Mouse (Mus musculus): ENCODE data around the gene Rundc3a. TPM values are rescaled to one million over a fixed set of nuclear protein-coding genes. Genes with fewer than 3 reads are reported as not detected.

The Rundc3a gene
- polyA plus RNA-seq, 1 experiment from 2014 or later = 151 TPM

DNA sequence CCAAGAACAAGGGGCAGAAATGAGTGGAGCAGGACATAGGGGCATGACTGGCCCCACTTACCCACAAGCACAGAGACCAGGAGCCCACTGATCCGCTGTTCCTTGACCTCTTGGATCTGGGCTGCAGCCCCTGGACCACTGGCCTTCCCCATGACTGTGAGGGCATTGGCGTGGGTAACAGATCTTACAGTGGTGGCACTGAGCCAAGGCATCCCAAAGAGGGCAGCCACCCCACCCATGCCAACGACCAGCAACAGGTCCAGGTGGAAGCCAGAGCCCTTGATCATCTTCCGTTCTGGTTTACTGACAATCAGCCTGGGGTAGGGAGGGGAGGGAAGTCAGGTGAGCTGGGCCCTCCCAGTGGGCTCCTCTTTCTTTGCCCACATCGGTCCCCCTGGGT is 40.8 kb upstream of the Rundc3a start:
- Histone ChIP-seq H3K36me3 (ENCODE audit: control insufficient read depth, insufficient read depth, low read length) (no peaks in the 10 kb centered on the region), H3K27me3 (ENCODE audit: control insufficient read depth, insufficient read depth, low read depth, low read length) (no peaks in the 10 kb centered on the region), H3K4me3 (ENCODE audit: low read depth, low read length) (no peak overlapping the region), H3K27ac (ENCODE audit: low read length) (no peak overlapping the region), H3K4me2 (ENCODE audit: low read length) (no peak overlapping the region), H3K9ac (ENCODE audit: low read depth, low read length) (no peak overlapping the region), H3K9me3 (replicated peaks; ENCODE audit: control insufficient read depth, low read length, poor library complexity, severe bottlenecking) (no peaks in the 10 kb centered on the region), H3K4me1 (ENCODE audit: control insufficient read depth, insufficient read depth, low read length) (no peaks in the 10 kb centered on the region)
- no peak for ATAC-seq
- 48% methylated on average over 5 of the region's 5 CpGs for WGBS

DNA sequence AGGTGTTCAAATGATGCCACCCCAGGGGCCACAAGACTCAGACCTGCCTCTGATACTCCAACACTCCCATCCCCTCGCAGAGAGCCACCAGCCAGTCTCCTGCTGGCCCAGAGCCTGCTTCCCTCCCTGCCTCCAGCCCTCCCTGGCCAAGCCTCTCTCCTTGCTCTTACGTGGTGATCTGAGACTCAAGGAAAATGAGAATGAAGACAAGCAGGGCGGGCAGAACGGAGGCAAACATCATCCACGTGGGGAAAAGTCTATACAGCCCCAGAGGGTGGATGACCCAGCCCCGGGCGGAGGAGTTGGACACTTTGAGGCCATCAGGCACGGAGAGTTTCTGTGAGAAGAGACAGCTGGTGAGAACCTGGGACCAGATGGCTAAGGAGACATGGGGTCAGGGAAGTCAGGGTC is 40.2 kb upstream of the Rundc3a start:
- Histone ChIP-seq H3K4me2 (ENCODE audit: low read length) (no peak overlapping the region), H3K27ac (ENCODE audit: low read length) (no peak overlapping the region), H3K36me3 (ENCODE audit: control insufficient read depth, insufficient read depth, low read length) (no peaks in the 10 kb centered on the region), H3K4me1 (ENCODE audit: control insufficient read depth, insufficient read depth, low read length) (no peaks in the 10 kb centered on the region), H3K4me3 (ENCODE audit: low read depth, low read length) (no peak overlapping the region), H3K27me3 (ENCODE audit: control insufficient read depth, insufficient read depth, low read depth, low read length) (no peaks in the 10 kb centered on the region), H3K9ac (ENCODE audit: low read depth, low read length) (no peak overlapping the region), H3K9me3 (replicated peaks; ENCODE audit: control insufficient read depth, low read length, poor library complexity, severe bottlenecking) (no peaks in the 10 kb centered on the region)
- ATAC-seq = no peak
- WGBS = 52% methylated on average over 8 of the region's 8 CpGs

DNA sequence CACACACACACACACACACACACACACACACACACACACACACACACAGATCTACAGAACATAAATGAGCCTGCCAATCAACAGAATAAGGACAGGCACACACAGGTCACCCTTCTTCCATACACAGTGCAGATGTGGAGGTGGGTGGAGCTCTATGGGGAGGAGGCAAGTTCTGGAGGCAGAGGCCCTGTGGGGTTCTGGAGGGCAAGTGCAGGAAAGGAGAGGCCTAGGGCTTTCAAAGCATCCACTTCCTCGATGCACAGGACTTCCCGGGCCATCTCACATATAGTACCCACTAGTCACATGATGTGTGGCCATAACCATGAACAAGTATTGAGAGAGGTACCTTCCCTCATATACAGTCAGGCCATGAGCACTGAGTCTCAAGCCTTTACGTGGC is 37.7 kb upstream of the Rundc3a start:
- Histone ChIP-seq H3K4me2 (ENCODE audit: low read length) (no peak overlapping the region), H3K9ac (ENCODE audit: low read depth, low read length) (no peak overlapping the region), H3K9me3 (replicated peaks; ENCODE audit: control insufficient read depth, low read length, poor library complexity, severe bottlenecking) (no peaks in the 10 kb centered on the region), H3K27me3 (ENCODE audit: control insufficient read depth, insufficient read depth, low read depth, low read length) (no peaks in the 10 kb centered on the region), H3K27ac (ENCODE audit: low read length) (no peak overlapping the region), H3K4me1 (ENCODE audit: control insufficient read depth, insufficient read depth, low read length) (no peaks in the 10 kb centered on the region), H3K36me3 (ENCODE audit: control insufficient read depth, insufficient read depth, low read length) (no peaks in the 10 kb centered on the region), H3K4me3 (ENCODE audit: low read depth, low read length) (no peak overlapping the region)
- no peak for ATAC-seq
- WGBS = 77% methylated on average over 3 of the region's 3 CpGs

DNA sequence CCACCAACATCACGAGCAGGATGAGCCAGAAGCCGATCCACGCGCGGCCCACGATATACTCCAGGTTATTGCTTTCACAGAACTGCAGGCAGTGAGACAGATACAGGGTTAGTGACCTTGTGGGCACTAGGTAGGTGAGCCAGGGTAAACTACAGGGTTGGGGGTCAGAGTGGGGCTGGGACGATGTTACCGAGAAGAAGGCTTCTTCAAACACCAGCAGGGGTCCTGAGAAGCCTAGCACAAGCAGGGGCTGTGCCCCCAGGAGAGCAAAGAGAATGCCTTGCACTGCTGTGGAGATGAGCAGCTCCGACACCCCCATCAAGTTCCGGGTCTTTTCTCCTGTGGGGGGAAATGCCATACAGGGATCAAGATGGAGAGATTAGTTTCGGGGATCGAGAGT is 37.0 kb upstream of the Rundc3a start:
- Histone ChIP-seq H3K4me2 (ENCODE audit: low read length) (no peak overlapping the region), H3K4me1 (ENCODE audit: control insufficient read depth, insufficient read depth, low read length) (no peaks in the 10 kb centered on the region), H3K27ac (ENCODE audit: low read length) (no peak overlapping the region), H3K9ac (ENCODE audit: low read depth, low read length) (no peak overlapping the region), H3K9me3 (replicated peaks; ENCODE audit: control insufficient read depth, low read length, poor library complexity, severe bottlenecking) (no peaks in the 10 kb centered on the region), H3K27me3 (ENCODE audit: control insufficient read depth, insufficient read depth, low read depth, low read length) (no peaks in the 10 kb centered on the region), H3K4me3 (ENCODE audit: low read depth, low read length) (no peak overlapping the region), H3K36me3 (ENCODE audit: control insufficient read depth, insufficient read depth, low read length) (no peaks in the 10 kb centered on the region)
- ATAC-seq = no peak
- WGBS = 84% methylated on average over 12 of the region's 12 CpGs

DNA sequence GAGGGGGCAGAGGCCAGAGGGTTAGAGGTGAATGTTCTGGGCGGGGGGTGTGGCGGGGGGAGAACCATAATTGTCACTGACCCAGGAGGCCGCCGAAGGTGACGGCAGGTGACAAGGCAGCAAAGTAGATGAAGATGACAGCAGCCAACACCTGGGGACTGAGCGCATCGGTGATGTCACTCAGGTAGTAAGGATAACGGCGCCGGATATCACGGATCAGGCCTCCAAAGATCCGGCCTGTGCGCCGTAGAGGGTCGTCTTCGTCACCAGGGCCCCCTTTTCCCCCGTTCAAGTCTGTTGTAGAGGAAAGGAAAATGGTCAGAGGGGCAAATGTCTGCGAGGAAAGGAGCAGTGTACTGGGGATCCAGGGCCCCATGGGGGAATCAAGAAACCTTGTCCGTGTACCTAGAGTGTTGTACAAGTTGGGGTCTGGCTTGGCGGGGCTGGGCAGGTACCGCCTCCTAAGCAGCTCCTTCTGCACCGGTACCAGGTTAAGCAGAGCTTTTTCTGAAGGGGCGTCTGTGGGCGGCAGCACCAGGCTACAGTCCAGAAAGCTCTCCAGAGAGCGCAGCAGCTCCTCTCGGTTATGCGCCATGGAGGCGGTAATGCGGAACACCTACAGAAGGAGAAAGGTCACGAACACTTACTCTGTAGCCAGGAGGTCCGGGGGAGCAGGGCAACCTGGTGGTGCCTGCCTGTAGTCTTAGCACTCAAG is 36.4 kb upstream of the Rundc3a start:
- H3K27me3 ChIP-seq (ENCODE audit: control insufficient read depth, insufficient read depth, low read depth, low read length) = no peaks in the 10 kb centered on the region
- 72% methylated on average over 31 of the region's 31 CpGs for WGBS
- H3K4me3 ChIP-seq (ENCODE audit: low read depth, low read length) = no peak overlapping the region
- H3K4me2 ChIP-seq (ENCODE audit: low read length) = no peak overlapping the region
- no peaks in the 10 kb centered on the region for H3K9me3 ChIP-seq (replicated peaks; ENCODE audit: control insufficient read depth, low read length, poor library complexity, severe bottlenecking)
- no peak for ATAC-seq
- no peaks in the 10 kb centered on the region for H3K36me3 ChIP-seq (ENCODE audit: control insufficient read depth, insufficient read depth, low read length)
- H3K9ac ChIP-seq (ENCODE audit: low read depth, low read length) = no peak overlapping the region
- no peaks in the 10 kb centered on the region for H3K4me1 ChIP-seq (ENCODE audit: control insufficient read depth, insufficient read depth, low read length)
- H3K27ac ChIP-seq (ENCODE audit: low read length) = no peak overlapping the region

DNA sequence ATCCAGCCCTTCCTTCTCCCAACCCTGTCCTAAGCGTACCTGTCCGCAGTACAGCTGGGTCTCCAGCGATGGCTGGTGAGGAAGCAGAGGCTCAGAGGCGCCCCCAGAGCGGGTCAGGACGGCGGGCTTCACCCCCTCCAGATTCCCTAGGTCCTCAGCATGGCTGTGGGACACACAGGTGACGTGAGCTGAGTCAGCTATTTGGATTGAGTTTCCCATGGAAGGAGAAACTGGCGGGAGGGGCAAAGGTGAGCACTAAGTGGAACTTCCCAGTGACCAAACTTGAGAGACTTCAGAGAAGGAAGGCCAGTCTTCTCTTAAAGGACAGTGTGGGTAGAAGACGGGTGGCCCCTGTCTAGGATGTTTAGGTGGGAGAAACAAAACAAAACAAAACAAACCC is 34.8 kb upstream of the Rundc3a start:
- 73% methylated on average over 10 of the region's 10 CpGs for WGBS
- Histone ChIP-seq H3K4me3 (ENCODE audit: low read depth, low read length) (no peak overlapping the region), H3K27ac (ENCODE audit: low read length) (no peak overlapping the region), H3K4me2 (ENCODE audit: low read length) (no peak overlapping the region), H3K4me1 (ENCODE audit: control insufficient read depth, insufficient read depth, low read length) (no peaks in the 10 kb centered on the region), H3K36me3 (ENCODE audit: control insufficient read depth, insufficient read depth, low read length) (no peaks in the 10 kb centered on the region), H3K9ac (ENCODE audit: low read depth, low read length) (no peak overlapping the region), H3K9me3 (replicated peaks; ENCODE audit: control insufficient read depth, low read length, poor library complexity, severe bottlenecking) (no peaks in the 10 kb centered on the region), H3K27me3 (ENCODE audit: control insufficient read depth, insufficient read depth, low read depth, low read length) (no peaks in the 10 kb centered on the region)
- ATAC-seq = no peak

DNA sequence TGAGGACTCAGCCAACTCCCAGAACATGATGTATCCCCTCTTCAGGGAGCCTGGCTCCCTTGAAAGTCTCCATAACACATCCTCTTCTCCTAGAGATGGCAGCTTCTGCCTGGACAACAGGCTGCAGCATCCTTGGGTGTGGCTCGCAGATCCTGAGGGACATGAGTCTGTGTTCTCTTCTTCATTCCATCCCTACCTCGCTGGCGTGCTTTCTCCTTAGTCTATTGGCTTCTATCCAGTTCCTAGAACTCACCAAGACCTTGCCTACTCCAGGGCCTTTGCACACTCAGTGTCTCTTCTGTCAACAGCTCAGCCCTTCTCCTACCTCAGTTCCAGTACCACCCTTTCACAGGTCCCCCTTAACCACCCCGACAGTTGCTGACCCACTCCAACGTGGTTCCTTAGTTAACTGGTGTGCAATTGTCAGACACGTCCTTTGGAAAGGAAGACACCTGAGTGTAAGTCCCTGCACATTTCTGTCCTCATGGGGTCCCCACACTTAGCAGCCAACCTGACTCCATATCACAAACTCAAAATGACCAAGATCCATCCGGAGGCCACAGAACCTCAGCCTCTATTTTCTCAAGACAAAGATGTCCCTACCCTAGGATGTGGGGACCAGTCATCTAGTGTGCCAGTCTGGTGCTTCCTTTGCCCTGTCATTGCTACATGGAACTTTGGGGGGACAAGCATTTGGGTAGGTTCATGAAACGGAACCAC is 31.3 kb upstream of the Rundc3a start:
- Histone ChIP-seq H3K4me2 (ENCODE audit: low read length) (no peak overlapping the region), H3K36me3 (ENCODE audit: control insufficient read depth, insufficient read depth, low read length) (no peaks in the 10 kb centered on the region), H3K4me3 (ENCODE audit: low read depth, low read length) (no peak overlapping the region), H3K27me3 (ENCODE audit: control insufficient read depth, insufficient read depth, low read depth, low read length) (no peaks in the 10 kb centered on the region), H3K9me3 (replicated peaks; ENCODE audit: control insufficient read depth, low read length, poor library complexity, severe bottlenecking) (no peaks in the 10 kb centered on the region), H3K9ac (ENCODE audit: low read depth, low read length) (no peak overlapping the region), H3K27ac (ENCODE audit: low read length) (no peak overlapping the region), H3K4me1 (ENCODE audit: control insufficient read depth, insufficient read depth, low read length) (no peaks in the 10 kb centered on the region)
- 92% methylated on average over 8 of the region's 8 CpGs for WGBS
- ATAC-seq = no peak

DNA sequence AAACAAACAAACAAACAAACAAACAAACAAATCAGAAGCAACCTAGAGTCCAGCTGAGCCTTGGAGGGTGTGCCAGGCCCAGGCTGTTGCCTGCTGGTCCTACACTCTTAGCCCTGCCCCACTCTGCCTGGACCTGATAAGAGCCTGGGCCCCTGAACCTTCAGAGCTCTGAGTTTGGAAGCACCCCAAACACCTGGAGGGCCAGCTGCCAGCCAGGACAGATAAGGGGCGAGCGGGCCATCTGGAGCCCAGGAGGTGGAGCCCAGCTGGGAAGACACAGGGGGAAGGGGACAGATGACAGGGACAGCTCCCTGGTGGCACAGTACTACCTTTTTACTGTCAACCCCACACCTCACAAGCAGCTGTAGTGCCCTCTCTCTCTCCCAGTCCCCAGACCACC is 29.6 kb upstream of the Rundc3a start:
- Histone ChIP-seq H3K4me3 (ENCODE audit: low read depth, low read length) (no peak overlapping the region), H3K4me1 (ENCODE audit: control insufficient read depth, insufficient read depth, low read length) (no peaks in the 10 kb centered on the region), H3K27me3 (ENCODE audit: control insufficient read depth, insufficient read depth, low read depth, low read length) (no peaks in the 10 kb centered on the region), H3K4me2 (ENCODE audit: low read length) (no peak overlapping the region), H3K9ac (ENCODE audit: low read depth, low read length) (no peak overlapping the region), H3K27ac (ENCODE audit: low read length) (no peak overlapping the region), H3K9me3 (replicated peaks; ENCODE audit: control insufficient read depth, low read length, poor library complexity, severe bottlenecking) (no peaks in the 10 kb centered on the region), H3K36me3 (ENCODE audit: control insufficient read depth, insufficient read depth, low read length) (no peaks in the 10 kb centered on the region)
- ATAC-seq = no peak
- 78% methylated on average over 2 of the region's 2 CpGs for WGBS

- Histone ChIP-seq H3K4me3 (ENCODE audit: low read depth, low read length) (no peak overlapping the region), H3K9me3 (replicated peaks; ENCODE audit: control insufficient read depth, low read length, poor library complexity, severe bottlenecking) (no peaks in the 10 kb centered on the region), H3K36me3 (ENCODE audit: control insufficient read depth, insufficient read depth, low read length) (no peaks in the 10 kb centered on the region), H3K4me2 (ENCODE audit: low read length) (no peak overlapping the region), H3K27ac (ENCODE audit: low read length) (no peak overlapping the region), H3K27me3 (ENCODE audit: control insufficient read depth, insufficient read depth, low read depth, low read length) (no peaks in the 10 kb centered on the region), H3K4me1 (ENCODE audit: control insufficient read depth, insufficient read depth, low read length) (no peaks in the 10 kb centered on the region), H3K9ac (ENCODE audit: low read depth, low read length) (no peak overlapping the region)
- 74% methylated on average over 14 of the region's 14 CpGs for WGBS
- ATAC-seq = no peak
Observed at GRCm38 (mm10) chr11:102364570-102365371, 28.4 kb upstream of the Rundc3a start.

All from midbrain, embryonic 16.5 days (tissue).